Mouse (Mus musculus) bone marrow, adult 2 months (tissue): Measurements from ENCODE around the gene Plac9a. TPM values are rescaled to one million over a fixed set of nuclear protein-coding genes. Genes with fewer than 3 reads are reported as not detected.
"Not testable (repeated sequence)": the region's sequence is repeated elsewhere in the genome, so short reads cannot be mapped to it uniquely, and the experiment has no call there.

Source experiments
- H3K27ac ChIP-seq: fragments of 200-500 bp; 2 replicates; pipeline ENCODE4 v1.5.1; 2012; ENCODE audit warnings: low read depth, mild to moderate bottlenecking, control low read depth, inconsistent platforms, low read length; ENCODE audit not compliant: control insufficient read depth, poor library complexity, insufficient read depth
- H3K4me1 ChIP-seq: fragments of 200-500 bp; 2 replicates; pipeline ENCODE4 v1.6.1; 2011; ENCODE audit warnings: low read length; ENCODE audit not compliant: control insufficient read depth, insufficient read depth
- H3K4me3 ChIP-seq: fragments of 200-500 bp; replicated peaks from 2 replicates; pipeline ENCODE3; 2011; ENCODE audit warnings: mild to moderate bottlenecking, low read depth, low read length, control low read depth; ENCODE audit not compliant: control insufficient read depth
- WGBS: fragments of 180-500 bp; shearing (Covaris S2); methylation state at CpG from one replicate; pipeline ENCODE4 v1.1.7; 2018; 5-methylcytosine and 5-hydroxymethylcytosine counted together
- polyA plus RNA-seq: library from polyadenylated mRNA; stranded (reverse); fragments of >200 nt; gene quantifications from 2 replicates; pipeline ENCODE4 v1.2.4, GENCODE M21; 2011; ENCODE audit warnings: low replicate concordance; ENCODE audit not compliant: missing spikeins, insufficient read depth, insufficient read length

Plac9a gene
- not detected in 2 replicates for polyA plus RNA-seq

DNA sequence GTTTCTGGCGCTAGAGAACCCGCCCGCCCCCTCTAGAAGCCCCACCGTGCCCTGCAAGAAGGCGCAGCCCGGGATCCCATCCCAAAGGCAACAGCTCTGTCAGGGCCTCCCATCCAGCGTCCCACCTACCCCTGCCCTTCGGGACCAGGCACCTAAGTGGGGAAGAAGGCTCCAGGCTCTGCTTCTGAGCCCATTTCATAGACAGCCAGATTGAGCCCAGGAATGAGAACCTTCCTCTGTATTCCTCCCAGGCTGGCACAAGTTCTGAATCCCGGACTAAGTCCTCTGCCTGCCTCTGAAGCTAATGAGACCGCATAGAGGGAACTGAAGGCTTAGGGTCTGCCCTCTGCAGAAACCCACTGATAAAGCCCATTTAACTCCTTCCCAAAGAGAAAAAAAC lies at the start of gene Plac9a:
Plac9a (minus strand) TSS at position 101 of the 400 bp plus-strand sequence.
- WGBS: no CpG with 5 or more reads among the region's 10 CpGs
- H3K27ac ChIP-seq, H3K4me3 ChIP-seq, H3K4me1 ChIP-seq: not testable (repeated sequence)

DNA sequence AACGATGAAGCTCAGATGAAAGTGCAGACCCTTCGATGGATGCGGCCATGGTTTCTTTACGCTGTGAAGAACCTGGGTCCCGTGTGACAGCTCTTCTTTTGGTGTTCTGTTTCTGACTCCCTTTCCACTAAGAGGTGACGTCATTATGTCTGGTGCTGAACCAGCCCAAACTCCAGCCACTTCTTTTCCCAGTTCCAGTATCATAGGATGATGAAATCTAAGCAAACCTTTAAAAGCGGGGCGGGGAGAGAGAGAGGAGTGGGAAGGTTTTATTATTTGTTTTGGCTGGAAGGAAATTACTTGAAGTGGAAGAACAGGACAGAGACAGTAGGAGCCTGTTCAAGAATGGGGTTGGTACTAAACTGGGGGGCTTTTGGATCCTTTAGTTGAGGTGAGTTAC lies 35.1 kb upstream of the Plac9a start, which contains the start of gene Cphx1:
Cphx1 (plus strand) TSS at position 301 of the 400 bp plus-strand sequence.
- H3K4me1 ChIP-seq, H3K4me3 ChIP-seq, H3K27ac ChIP-seq: not testable (repeated sequence)
- WGBS: no CpG with 5 or more reads among the region's 8 CpGs

DNA sequence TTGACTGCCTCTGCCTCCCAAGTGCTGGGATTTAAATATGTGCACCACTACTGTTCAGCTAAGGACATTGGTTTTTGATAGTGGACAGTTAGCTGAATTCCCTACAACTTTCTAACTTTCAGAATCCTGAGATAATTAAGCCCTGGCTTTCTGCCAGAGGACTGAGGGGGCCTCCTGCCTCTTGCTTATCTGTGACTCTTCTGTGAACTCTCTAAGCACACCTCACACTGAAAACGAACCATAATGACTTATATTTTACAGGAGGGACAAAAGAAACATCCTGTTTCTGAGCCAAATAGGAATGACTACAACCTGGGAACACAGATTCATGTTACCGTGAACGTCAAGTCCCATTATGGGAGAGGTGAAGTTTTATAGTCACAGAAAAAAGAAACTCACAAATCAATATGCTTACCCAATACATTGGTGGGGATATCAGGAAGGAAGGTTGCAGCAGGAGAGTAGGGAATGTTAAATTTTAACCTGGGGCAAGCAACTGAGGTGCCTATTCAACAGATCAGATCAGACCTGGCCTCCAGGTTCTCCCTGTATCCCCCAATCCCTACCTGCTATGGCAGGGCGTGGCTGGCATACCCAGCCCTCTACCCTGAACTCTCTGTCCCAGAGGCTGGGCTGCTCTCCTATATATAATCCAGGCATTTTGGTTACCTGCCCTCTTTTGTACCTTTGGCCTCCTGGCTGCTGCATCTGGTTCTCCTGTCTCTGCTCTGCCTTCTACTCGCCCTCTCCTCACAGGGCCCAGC lies 34.1 kb upstream of the Plac9a start:
- not testable (repeated sequence) for H3K27ac ChIP-seq, H3K4me3 ChIP-seq, H3K4me1 ChIP-seq
- WGBS: no CpG with 5 or more reads among the region's 5 CpGs

DNA sequence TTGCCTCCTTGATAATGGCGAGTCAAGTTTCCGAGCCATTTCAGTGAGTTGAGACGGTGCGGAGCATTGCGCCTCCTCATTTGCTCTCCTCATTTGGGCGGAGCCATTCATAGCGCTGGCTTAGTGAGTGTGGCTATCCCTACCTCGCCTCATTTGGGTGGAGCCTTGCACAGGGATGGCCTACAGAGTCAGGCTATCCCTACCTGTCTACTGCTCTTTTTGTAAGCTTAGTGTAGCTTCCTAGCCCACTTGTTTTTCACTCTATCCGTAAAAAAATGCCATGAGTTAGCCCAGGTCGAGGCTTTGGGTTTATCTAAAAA lies 24.6 kb upstream of the Plac9a start, which contains the start of gene Tmem254a:
Tmem254a (minus strand) TSS at position 111 of the 320 bp plus-strand sequence.
- H3K4me1 ChIP-seq, H3K27ac ChIP-seq, H3K4me3 ChIP-seq: not testable (repeated sequence)
- no CpG with 5 or more reads among the region's 10 CpGs for WGBS

DNA sequence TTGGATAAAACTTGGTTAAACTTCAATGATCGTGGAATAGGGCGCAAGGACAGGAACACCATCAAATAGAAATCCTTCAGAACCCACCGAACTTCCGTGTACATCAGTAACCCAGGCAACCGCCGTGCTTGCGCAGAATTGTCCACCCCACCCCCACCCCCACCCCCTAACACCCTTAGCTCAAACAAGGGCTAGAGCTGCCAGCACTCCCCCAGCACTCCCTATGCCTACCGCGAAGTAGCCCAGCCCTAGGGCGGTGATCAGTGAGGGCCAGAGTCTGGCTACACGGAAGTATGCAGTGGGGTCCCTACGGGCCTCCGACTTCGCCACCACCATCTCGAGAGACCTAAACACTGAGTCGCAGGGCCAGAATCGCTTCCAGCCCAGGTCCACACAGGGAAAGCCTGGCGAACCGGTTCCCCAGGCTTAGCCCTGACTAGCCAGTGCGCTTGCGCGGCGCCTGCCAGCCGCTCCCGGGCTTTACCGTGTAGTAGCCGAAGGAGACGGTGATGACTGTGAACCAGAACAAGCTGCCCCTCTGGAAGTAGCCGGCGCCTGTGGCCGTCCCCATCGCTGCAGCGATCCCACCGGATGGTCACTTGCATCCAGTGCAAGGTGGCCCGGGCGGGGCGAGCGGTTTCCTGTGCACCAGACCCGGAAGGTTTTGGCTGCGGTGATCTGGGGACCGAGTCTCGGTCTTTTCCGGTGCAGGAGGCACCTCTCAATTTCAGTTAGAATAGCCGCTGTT lies 24.1 kb upstream of the Plac9a start:
- not testable (repeated sequence) for H3K4me1 ChIP-seq, H3K27ac ChIP-seq
- no CpG with 5 or more reads among the region's 44 CpGs for WGBS

DNA sequence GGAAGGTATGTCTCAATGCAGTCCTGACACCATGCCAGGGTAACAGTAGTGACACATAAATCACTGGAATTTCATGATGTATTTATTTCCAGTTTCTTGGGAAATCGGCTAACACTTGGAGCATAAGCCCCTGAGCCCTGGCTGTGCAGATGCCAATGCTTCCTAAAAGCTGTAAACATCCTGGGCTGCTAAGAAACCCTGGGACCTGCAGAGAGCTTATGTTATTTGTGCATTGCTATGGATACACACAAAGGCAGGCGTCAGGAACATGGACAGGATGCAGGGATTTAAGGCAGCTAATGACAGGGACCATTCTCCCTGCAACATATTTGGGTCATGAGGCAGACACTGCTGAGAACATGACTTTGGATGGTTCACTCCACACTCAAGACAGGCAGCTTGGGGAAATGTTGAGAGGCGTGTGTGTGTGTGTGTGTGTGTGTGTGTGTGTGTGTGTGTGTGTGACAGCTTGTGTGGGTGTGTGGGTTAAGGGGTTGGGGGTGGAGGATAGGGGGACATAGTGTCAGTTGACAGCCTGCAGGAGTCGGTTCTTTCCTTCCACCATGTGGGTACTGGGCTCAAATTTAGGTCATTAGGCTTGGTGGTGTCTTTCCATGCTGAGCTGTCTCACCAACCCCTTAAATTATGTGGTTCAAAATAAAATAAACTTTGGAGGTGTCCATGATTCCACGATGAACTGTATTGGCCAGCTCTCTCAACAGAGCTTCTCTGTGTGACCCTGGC lies 15.7 kb upstream of the Plac9a start:
- no CpG with 5 or more reads among the region's 5 CpGs for WGBS
- not testable (repeated sequence) for H3K4me3 ChIP-seq, H3K4me1 ChIP-seq, H3K27ac ChIP-seq

More for the DNA sequence above, 24.1 kb upstream of the Plac9a start:
- not testable (repeated sequence) for H3K4me3 ChIP-seq

DNA sequence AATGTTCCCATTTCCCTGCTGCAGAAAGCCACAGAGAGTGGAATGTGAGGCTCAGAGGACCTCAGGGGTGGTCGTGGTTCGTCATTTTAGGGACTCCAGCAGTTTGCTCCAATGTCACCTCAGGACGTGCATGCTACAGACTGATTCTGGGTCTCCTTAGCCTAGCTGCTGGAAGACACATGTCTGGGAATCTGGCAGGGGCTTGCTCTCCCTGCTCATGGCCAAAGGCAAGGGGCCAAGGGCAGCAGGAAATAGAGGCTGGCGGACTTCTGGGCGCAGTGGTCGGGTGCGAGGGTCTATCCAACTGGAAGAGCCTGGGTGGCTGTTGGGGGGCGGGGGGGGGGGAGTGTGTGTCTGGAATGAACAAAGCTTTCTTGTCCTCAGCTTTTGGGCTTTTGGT lies 6.1 kb upstream of the Plac9a start:
- not testable (repeated sequence) for H3K4me3 ChIP-seq, H3K27ac ChIP-seq, H3K4me1 ChIP-seq
- no CpG with 5 or more reads among the region's 8 CpGs for WGBS

DNA sequence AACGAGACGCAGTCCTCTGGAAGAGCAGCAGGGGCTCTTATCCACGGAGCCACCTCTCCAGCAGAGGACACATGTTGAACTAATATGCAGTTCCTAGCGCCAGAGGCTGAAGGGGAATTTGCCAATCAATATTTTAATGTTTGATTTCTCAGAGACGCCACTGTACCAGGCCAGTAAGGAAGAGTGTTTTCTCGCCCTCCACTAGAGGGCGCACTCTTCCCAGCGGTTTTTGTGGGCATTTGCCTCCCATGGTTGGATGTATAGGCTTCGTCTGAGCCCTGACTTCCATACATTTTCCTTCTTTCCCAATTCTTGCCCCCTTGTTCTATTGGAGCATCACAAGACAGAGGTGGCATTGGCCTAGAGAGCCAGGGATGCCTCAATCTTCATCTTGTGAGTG lies 4.4 kb upstream of the Plac9a start:
- H3K27ac ChIP-seq, H3K4me3 ChIP-seq, H3K4me1 ChIP-seq: not testable (repeated sequence)
- no CpG with 5 or more reads among the region's 9 CpGs for WGBS

DNA sequence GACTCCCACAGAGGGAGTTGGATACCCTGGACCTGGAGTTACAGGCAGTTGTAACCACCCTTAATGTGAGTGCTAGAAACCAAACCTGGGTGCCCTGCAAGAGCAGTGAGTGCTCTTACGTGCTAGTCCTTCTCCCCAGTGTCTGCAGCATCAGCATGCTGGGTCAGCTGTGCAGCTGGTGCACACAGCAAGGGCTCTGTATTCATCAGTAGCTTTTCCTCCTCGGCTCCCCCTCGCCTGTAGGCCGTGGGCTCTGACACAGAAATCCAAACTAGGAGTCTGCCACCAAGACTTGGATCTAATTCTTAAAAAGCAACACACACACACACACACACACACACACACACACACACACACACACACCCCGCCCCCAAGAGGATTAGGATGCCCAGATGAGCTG lies 2.3 kb upstream of the Plac9a start:
- not testable (repeated sequence) for H3K27ac ChIP-seq, H3K4me3 ChIP-seq, H3K4me1 ChIP-seq
- 71% methylated on average over 1 of the region's 5 CpGs for WGBS

DNA sequence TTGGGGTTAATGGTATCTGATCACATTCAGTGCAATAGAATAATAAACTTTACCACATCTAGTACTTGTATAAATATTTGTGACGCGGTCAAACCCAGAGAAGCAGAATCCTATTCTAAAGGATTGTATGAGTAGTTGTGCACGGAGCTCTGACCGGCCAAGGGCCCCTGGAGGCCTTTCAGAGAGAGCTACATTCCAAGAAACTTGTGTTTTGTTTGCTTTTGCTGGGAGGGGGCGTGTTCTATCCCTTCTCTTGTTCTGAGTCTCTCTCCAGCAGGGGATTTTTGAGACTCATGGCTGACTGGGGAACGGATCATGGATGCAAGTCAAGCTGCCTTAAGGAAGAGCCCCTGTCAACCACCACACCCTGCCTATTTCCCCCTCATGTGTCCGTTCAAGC lies 7.2 kb downstream of the Plac9a start:
- no CpG with 5 or more reads among the region's 7 CpGs for WGBS
- not testable (repeated sequence) for H3K27ac ChIP-seq, H3K4me3 ChIP-seq, H3K4me1 ChIP-seq

DNA sequence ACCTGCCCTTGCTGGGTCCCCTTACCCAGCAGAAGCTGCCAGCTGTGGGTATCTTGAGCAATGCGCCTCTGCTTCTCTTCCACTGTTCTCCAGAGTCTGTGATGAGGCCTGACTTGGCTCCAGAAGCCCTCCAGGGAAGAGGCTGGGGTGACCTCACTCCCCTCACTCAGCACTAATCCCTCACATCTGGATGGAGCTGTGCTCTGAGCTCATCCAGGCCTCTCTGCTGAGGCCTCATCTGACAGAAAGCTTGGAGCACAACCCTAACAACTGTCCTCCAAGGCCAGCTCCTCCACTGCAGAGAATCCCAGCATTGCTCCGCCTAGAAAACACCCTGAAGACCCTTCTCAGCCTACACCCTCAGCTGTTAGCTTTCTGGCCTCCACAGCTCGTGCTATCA lies 8.3 kb downstream of the Plac9a start:
- H3K4me3 ChIP-seq, H3K27ac ChIP-seq, H3K4me1 ChIP-seq: not testable (repeated sequence)
- WGBS: no CpG with 5 or more reads among the region's 3 CpGs

DNA sequence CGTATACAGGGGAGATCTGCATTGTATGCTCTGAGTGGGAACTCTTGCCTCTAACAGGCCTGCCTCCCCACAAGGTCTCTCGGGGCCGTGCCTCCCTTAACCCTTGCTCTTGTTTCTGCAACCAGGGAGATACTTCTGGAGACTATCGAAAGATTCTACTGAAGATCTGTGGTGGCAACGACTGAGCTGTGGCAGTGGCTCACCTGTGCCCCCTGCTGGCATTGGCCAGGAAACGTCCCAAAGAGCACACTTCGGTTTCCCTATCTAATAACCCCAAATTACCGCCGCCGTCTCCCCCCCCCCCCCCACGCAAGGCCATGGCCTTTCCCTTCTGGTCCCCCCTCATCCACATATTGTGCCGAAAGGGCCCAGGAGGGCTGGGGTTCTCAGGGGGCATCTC lies 17.0 kb downstream of the Plac9a start:
- not testable (repeated sequence) for H3K4me1 ChIP-seq, H3K4me3 ChIP-seq, H3K27ac ChIP-seq
- no CpG with 5 or more reads among the region's 12 CpGs for WGBS

DNA sequence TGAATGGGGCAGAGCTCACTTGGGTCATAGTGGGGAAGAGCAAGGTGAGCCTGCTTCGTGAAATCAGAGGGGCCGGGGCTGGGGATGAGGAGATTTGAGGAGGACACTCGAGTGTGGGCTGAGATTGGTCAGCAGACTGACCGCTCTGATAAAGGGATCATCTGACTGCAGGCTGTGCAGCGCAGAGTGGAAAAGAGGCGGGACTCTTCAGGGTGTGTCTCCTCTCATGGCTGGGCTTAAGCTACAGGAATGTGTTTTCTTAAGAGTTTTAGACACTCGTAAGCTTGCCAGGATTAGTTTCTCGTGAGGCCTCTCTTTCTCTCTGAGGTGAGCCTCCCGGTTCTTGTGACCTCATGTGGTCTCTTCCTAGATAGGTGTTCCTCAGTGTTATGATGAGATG lies 21.1 kb downstream of the Plac9a start:
- not testable (repeated sequence) for H3K4me3 ChIP-seq, H3K27ac ChIP-seq, H3K4me1 ChIP-seq
- no CpG with 5 or more reads among the region's 9 CpGs for WGBS
